Mouse (Mus musculus) ES-E14 (cell line): ENCODE results near the gene Map4. TPM values are rescaled to one million over a fixed set of nuclear protein-coding genes. Genes with fewer than 3 reads are reported as not detected.
A peak's percentile ranks its signal among the peaks of the same experiment; 100 is the strongest.

ENCODE experiments used
- DNase-seq: peaks from one replicate; pipeline ENCODE4 v3.0.0-alpha.2; 2013; ENCODE audit warnings: low read depth, low spot score
- H3K27ac ChIP-seq: 2 replicates; pipeline ENCODE4 v1.5.1; 2012; ENCODE audit warnings: low read depth, mild to moderate bottlenecking, low read length, moderate library complexity, mixed read lengths; ENCODE audit not compliant: poor library complexity, insufficient read depth, severe bottlenecking
- H3K36me3 ChIP-seq: 2 replicates; pipeline ENCODE4 v1.6.1; 2012; ENCODE audit warnings: mild to moderate bottlenecking, low read length, moderate library complexity, mixed read lengths; ENCODE audit not compliant: control insufficient read depth, poor library complexity, insufficient read depth, severe bottlenecking
- H3K4me1 ChIP-seq, 2 experiments: fragments of 150-350 bp in 1 of 2; sonication (generic) in 1 of 2; 2 replicates each; pipeline ENCODE4 v1.6.1; 2012; ENCODE audit warnings: low read length in 2 of 2, mild to moderate bottlenecking in 1 of 2, mixed read lengths in 1 of 2; ENCODE audit not compliant: control insufficient read depth in 2 of 2, insufficient read depth in 2 of 2, poor library complexity in 1 of 2
- H3K4me3 ChIP-seq, 2 experiments: fragments of 150-350 bp in 1 of 2; sonication (generic) in 1 of 2; 2 replicates each; pipeline ENCODE4 v1.5.1; 2012; ENCODE audit warnings: low read length in 2 of 2, low read depth in 1 of 2, mild to moderate bottlenecking in 1 of 2, mixed read lengths in 1 of 2; ENCODE audit not compliant: insufficient read depth in 1 of 2, poor library complexity in 1 of 2, severe bottlenecking in 1 of 2
- H3K9ac ChIP-seq: 2 replicates; pipeline ENCODE4 v1.6.1; 2012; ENCODE audit warnings: low read depth, mild to moderate bottlenecking, low read length, mixed read lengths; ENCODE audit not compliant: poor library complexity, insufficient read depth, severe bottlenecking
- H3K9me3 ChIP-seq: fragments of 150-350 bp; sonication (generic); 2 replicates; pipeline ENCODE4 v1.6.1; 2012; ENCODE audit warnings: low read depth, mild to moderate bottlenecking, low read length; ENCODE audit not compliant: control insufficient read depth, insufficient read depth
- CHD2 ChIP-seq: IDR thresholded peaks from 2 replicates; pipeline ENCODE4 v1.6.1; 2014; ENCODE audit warnings: mild to moderate bottlenecking, low read depth, low read length, inconsistent platforms
- HCFC1 ChIP-seq: IDR thresholded peaks from 2 replicates; pipeline ENCODE4 v1.6.1; 2012; ENCODE audit warnings: low read length, inconsistent platforms, borderline replicate concordance; ENCODE audit not compliant: insufficient read depth
- MAFK ChIP-seq: IDR thresholded peaks from 2 replicates; pipeline ENCODE4 v1.6.1; 2014; ENCODE audit warnings: mild to moderate bottlenecking, low read depth, low read length, inconsistent platforms; ENCODE audit not compliant: insufficient read depth
- ZC3H11A ChIP-seq: IDR thresholded peaks from 2 replicates; pipeline ENCODE4 v1.6.1; 2012; ENCODE audit warnings: low read depth, mild to moderate bottlenecking, inconsistent platforms, low read length, borderline replicate concordance
- ZNF384 ChIP-seq: IDR thresholded peaks from 2 replicates; pipeline ENCODE4 v1.6.1; 2012; ENCODE audit warnings: low read depth, low read length, inconsistent platforms
- in situ Hi-C, 2 experiments: fragments of 600-800 bp; cut with MboI; formaldehyde crosslinking; loops; one replicate each; pipeline ENCODE4 v1.15.1; 2025; ENCODE audit warnings: low sequenced_read_pairs in 2 of 2, inconsistent platforms in 1 of 2; ENCODE audit not compliant: unreplicated experiment in 2 of 2
- total RNA-seq: library from RNA; depleted of rRNA; stranded (reverse); fragments of 300-350 nt; gene quantifications from 2 replicates; pipeline ENCODE4 v1.2.3, GENCODE M21; 2012

Gene Map4
- total RNA-seq, 1 experiment = 61.4 TPM

DNA sequence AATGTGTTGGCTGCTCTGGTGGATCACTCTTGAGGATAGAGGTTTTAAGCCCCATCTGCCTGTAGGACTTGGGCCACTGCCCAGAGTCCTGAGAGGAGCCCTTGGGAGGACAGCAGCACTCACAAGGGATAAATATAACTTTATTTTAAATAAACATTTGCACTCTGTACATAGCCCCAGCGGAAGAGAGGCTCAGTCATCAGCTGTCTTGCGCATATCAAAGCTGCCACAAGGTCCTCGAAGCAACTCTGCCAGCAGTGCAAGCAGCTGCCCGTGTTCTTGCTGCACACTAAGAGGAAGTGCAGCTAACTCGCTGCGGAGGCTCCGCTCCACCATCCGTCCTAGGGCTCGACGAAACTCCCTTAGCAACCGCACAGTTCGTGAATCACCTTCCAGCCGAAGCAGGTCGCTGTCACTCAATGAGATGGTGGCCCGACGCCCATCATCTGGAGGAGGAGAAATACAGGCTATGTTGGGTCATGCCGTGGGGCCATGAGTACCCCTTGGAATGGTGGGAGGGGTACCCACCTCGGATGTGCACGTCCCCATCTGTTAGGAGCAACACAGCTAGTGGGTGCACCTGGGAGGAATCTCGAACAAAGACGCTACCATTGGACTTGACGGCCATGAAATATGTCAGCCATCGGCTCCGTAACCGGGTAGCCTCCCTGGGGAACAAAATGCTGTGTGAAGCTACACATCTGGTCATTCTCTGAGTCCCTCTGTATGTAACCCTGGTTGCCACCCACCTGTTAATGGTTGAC lies 153.1 kb downstream of the Map4 start:
- Histone ChIP-seq H3K27ac (no peak overlapping the region), H3K36me3 (peaks cover 73% of the 10 kb centered on the region), H3K9me3 (no peaks in the 10 kb centered on the region), H3K4me3 (no peak overlapping the region), H3K4me1 (no peaks in the 10 kb centered on the region; a peak in 1 of 4 replicates), H3K9ac (no peak overlapping the region)
- TF ChIP-seq ZNF384 (no peak), HCFC1 (no peak)
- no peak for DNase-seq
- in situ Hi-C loops = loop anchor here in 1 of 2 experiments (25.0 kb wide), 1 partner anchor 197 kb away; the partner anchor contains the start of gene Cdc25a

DNA sequence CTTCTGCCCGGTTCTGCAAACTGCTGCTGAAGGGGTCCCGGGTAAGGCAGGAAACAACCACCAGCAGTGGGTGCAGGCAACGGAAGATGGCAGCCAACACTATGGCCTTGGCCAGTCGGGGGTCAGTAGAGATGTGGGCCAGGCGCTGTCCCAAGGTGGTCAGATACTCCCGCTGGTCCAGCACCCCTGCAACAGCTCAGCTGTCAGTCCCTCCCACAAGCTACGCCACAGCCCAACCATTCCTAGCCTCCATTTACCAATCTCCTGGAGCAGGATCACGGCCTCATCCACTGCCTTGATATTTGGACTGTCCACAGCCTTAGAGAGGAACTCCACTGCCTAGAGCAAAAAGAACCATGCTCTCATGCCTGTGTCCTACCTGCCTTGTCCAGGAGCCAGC lies 154.4 kb downstream of the Map4 start:
- Histone ChIP-seq H3K4me3 (no peak overlapping the region), H3K4me1 (no peaks in the 10 kb centered on the region; a peak in 1 of 4 replicates), H3K9me3 (no peaks in the 10 kb centered on the region), H3K9ac (no peak overlapping the region), H3K36me3 (peaks cover 75% of the 10 kb centered on the region), H3K27ac (no peak overlapping the region)
- TF ChIP-seq HCFC1 = no peak
- TF ChIP-seq CHD2 = no peak
- TF ChIP-seq ZNF384 = no peak
- TF ChIP-seq MAFK = no peak
- TF ChIP-seq ZC3H11A = no peak
- in situ Hi-C loops = loop anchor here in 1 of 2 experiments (25.0 kb wide), 1 partner anchor 198 kb away; the partner anchor contains the start of gene Cdc25a
- DNase-seq = no peak

DNA sequence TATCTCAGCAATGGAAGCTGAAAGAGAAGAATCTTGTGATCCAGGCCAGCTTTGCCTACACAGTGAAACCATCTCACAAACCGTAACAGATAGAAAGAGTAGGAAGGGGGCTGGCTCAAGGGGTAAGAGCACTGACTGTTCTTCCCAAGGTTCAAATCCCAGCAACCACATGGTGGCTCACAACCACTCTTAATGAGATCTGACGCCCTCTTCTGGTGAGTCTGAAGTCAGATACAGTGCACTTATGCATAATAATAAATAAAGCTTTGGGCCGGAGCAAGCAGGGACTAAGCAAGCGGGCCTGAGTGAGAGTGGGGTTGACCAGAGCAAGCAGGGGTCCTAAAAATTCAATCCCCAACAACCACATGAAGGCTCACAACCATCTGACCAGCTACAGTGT lies 162.0 kb downstream of the Map4 start:
- Histone ChIP-seq H3K27ac (no peak overlapping the region; the same call in 1 of the 2 replicates), H3K4me3 (no peak overlapping the region), H3K36me3 (peaks cover 60% of the 10 kb centered on the region), H3K9me3 (no peaks in the 10 kb centered on the region), H3K9ac (no peak overlapping the region), H3K4me1 (no peaks in the 10 kb centered on the region; a peak in 1 of 4 replicates)
- in situ Hi-C loops = loop anchor here (10.0 to 25.0 kb wide), 2 partner anchors 206 to 209 kb away; partner anchors contain the start of gene Cdc25a (in 1 of the 2)
- no peak for TF ChIP-seq CHD2
- TF ChIP-seq ZNF384 = no peak
- TF ChIP-seq ZC3H11A = no peak
- no peak for TF ChIP-seq HCFC1
- TF ChIP-seq MAFK = no peak
- no peak for DNase-seq

DNA sequence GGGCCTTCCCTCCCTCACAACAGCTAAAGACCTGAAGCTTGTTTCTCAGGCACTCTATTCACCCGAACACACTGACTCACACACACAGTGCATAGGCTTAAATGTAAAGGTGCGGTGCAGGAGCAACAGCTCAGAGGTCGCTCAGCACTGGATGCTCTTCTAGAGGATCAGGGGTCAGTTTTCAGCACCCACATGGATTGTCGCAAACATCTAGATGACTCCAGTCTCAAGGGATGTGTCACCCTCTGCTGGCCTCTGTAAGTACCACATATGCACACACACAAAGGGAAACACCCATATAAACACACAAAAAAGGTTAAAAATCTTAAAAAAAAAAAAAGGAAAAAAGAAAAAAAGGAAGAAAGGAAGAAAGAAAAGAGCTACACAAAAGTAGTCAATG lies 163.5 kb downstream of the Map4 start:
- no peak overlapping the region for H3K4me3 ChIP-seq
- no peak for TF ChIP-seq MAFK
- no peak for TF ChIP-seq HCFC1
- no peak for TF ChIP-seq ZNF384
- TF ChIP-seq ZC3H11A = no peak
- no peak for TF ChIP-seq CHD2
- DNase-seq = no peak
- H3K27ac ChIP-seq = no peak overlapping the region
- in situ Hi-C loops = loop anchor here (10.0 to 25.0 kb wide), 2 partner anchors 207 to 210 kb away; partner anchors contain the start of gene Cdc25a (in 1 of the 2)
- peaks cover 0 to 2% of the 10 kb centered on the region in 2 experiments; a peak in 2 of 4 replicates for H3K4me1 ChIP-seq
- H3K36me3 ChIP-seq = peaks cover 52% of the 10 kb centered on the region
- H3K9ac ChIP-seq = no peak overlapping the region
- no peaks in the 10 kb centered on the region for H3K9me3 ChIP-seq

GRCm38 (mm10) chr9:110097791-110098190 lies 166.5 kb downstream of the Map4 start:
- peaks cover 0 to 2% of the 10 kb centered on the region in 2 experiments; a peak in 2 of 4 replicates for H3K4me1 ChIP-seq
- no peak overlapping the region; the same call in 1 of the 2 replicates for H3K27ac ChIP-seq
- no peaks in the 10 kb centered on the region for H3K9me3 ChIP-seq
- TF ChIP-seq HCFC1 = no peak
- no peak for TF ChIP-seq ZNF384
- no peak for TF ChIP-seq ZC3H11A
- TF ChIP-seq CHD2 = no peak
- TF ChIP-seq MAFK = no peak
- peak; percentile 26 for DNase-seq
- in situ Hi-C loops = loop anchor here (10.0 to 25.0 kb wide), 2 partner anchors 210 to 213 kb away; partner anchors contain the start of gene Cdc25a (in 1 of the 2)
- no peak overlapping the region for H3K4me3 ChIP-seq
- H3K36me3 ChIP-seq = peaks cover 23% of the 10 kb centered on the region
- no peak overlapping the region for H3K9ac ChIP-seq
